Mouse (Mus musculus) layer of hippocampus, adult 2 months (tissue): ENCODE measurements around the gene Itga1. TPM values are rescaled to one million over a fixed set of nuclear protein-coding genes. Genes with fewer than 3 reads are reported as not detected.

Experiments
- DNase-seq, 2 experiments: peaks; one replicate each; pipeline ENCODE4 v3.0.0; 2022; ENCODE audit warnings: low spot score in 2 of 2
- H3K27ac ChIP-seq: fragments of 200-600 bp; 2 replicates; pipeline ENCODE4 v1.8.1; 2022
- H3K4me3 ChIP-seq: fragments of 200-600 bp; 2 replicates; pipeline ENCODE4 v1.8.1; 2022; ENCODE audit warnings: mild to moderate bottlenecking
- CTCF ChIP-seq: fragments of 200-600 bp; conservative IDR thresholded peaks from 2 replicates; pipeline ENCODE4 v1.8.1; 2022; ENCODE audit warnings: antibody characterized with exemption, mild to moderate bottlenecking, moderate library complexity
- total RNA-seq, 2 experiments: library from RNA; stranded (reverse); gene quantifications; 2 replicates each; pipeline ENCODE4 v1.2.3; 2021

Itga1 gene
- total RNA-seq, 2 experiments from 2014 or later, result 5.3 to 7.1 TPM

- no peak for TF ChIP-seq CTCF
- DNase-seq, result no peak
- H3K27ac ChIP-seq, result no peak overlapping the region
Observed at GRCm38 (mm10) chr13:115118756-115119155, 17.0 kb upstream of the Itga1 start.

GRCm38 (mm10) chr13:115118195-115118594 is 16.4 kb upstream of the Itga1 start:
- no peak for DNase-seq
- TF ChIP-seq CTCF, result no peak
- H3K27ac ChIP-seq, result no peak overlapping the region
- no peak overlapping the region for H3K4me3 ChIP-seq

More at GRCm38 (mm10) chr13:115118756-115119155, 17.0 kb upstream of the Itga1 start:
- H3K4me3 ChIP-seq, result no peak overlapping the region

GRCm38 (mm10) chr13:115116930-115117621 is 15.3 kb upstream of the Itga1 start:
- DNase-seq, result no peak
- Histone ChIP-seq H3K4me3 (no peak overlapping the region), H3K27ac (no peak overlapping the region)
- TF ChIP-seq CTCF, result no peak

DNA sequence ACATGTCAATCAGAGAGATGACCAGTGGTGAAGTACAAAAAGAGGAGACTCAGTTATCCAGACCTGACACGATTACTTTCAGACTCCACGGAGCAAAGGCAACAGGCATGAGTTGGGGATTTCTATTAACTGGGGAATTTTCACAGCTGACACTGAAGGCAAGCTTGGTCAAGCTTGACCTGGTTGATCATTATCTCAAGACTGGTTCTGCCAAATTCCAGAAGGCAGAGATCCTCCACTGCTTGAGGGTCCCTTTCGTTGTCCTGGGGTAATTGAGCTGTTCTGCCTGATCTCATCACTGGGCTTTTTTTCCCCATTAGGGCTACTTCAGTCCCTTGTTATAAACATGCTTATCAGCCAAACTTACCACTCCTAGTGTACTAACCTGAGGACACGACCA is 7.9 kb upstream of the Itga1 start:
- no peak for DNase-seq
- TF ChIP-seq CTCF, result no peak
- H3K4me3 ChIP-seq, result no peak overlapping the region
- H3K27ac ChIP-seq, result no peak overlapping the region

DNA sequence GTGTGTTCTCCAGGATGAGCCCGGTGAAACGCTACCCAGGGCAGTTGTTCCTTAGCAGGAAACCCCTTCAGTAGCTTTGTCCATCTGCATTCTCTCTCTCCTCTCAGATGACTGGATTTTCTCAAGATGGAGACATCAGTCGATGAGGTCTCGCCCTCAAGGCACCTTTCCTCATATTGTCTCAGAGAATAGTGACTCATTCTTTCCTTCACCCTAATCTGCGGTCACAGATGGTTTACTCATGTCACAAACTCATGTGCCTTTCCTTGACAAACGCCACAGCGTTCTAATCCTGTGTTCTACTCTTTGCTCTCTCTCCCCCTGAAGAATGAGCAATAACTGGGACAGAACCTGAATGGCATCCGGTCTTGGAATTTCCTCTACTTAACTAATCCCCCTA is 5.7 kb upstream of the Itga1 start:
- H3K27ac ChIP-seq, result no peak overlapping the region
- no peak for DNase-seq
- no peak for TF ChIP-seq CTCF
- no peak overlapping the region for H3K4me3 ChIP-seq

GRCm38 (mm10) chr13:115106183-115106582 is 4.4 kb upstream of the Itga1 start:
- H3K27ac ChIP-seq, result no peak overlapping the region
- DNase-seq, result no peak
- TF ChIP-seq CTCF, result no peak
- H3K4me3 ChIP-seq, result no peak overlapping the region

DNA sequence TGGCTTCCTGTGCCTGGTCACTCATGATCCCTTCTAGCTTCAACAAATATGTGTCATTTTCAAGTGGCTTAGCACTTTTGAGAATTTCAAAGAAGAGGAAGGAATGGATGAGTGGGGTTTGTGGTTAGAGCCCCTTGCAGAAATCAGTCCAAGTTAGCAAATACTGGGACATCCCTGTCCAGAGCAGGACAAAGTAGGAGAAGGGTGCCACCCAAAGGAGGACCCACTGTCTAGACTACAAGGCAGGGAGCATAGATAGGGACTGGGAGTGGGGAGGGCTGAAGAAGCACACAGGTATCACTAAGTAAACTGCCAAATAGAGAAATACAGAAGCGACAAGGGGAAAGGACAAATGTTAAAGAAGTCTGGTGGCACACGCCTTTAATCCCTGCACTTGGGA is 990 bp upstream of the Itga1 start:
- H3K4me3 ChIP-seq, result no peak overlapping the region
- DNase-seq, result no peak
- no peak overlapping the region for H3K27ac ChIP-seq
- TF ChIP-seq CTCF, result no peak

DNA sequence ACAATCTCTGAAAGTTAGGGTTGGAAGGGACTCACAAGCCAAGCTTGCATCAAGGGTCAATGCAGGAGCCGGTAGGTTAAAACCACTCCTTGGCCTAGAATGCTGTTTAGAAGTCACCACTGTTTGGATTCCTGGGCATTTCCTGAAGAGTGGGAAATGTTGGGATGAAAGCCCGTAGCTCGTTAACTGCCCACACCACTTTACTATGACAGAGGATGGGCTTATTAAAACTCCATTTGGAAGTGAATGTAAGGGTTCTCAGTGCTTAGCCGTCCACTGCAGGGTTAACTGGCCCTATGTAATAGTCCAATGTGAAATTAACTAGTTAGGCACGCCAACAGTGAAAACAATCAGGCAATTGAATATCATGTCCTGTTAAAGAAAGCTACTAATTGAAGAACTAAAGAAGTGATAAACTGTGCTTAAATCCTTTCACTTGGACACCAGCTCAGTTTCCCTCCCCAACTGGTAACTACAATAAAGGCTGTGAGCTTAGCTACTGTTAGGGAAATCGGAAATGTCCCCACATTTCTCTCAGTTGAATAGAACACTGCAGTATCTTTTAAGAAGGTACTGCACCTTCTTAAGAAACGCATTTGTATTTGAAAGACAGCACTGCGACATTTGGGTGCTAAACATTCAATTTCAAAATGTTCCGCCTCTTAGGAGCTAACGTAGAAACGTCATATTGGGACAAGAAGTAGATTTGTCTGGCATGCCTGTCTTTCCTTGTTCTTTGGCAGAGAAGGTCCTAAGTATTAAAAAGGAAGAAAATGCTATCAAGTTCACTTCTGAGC is 1.2 kb downstream of the Itga1 start:
- H3K27ac ChIP-seq, result peak overlapping the region; percentile 76
- peak overlapping the region; percentile 63 for H3K4me3 ChIP-seq
- no peak for TF ChIP-seq CTCF
- no peak for DNase-seq

GRCm38 (mm10) chr13:115099381-115099780 is 2.4 kb downstream of the Itga1 start:
- DNase-seq, result no peak
- TF ChIP-seq CTCF, result no peak
- Histone ChIP-seq H3K4me3 (peak overlapping the region; percentile 63; the same call in 1 of the 2 replicates), H3K27ac (no peak overlapping the region)

- no peak for DNase-seq
- Histone ChIP-seq H3K4me3 (no peak overlapping the region), H3K27ac (no peak overlapping the region)
- TF ChIP-seq CTCF, result no peak
Observed at GRCm38 (mm10) chr13:115098227-115098626, 3.5 kb downstream of the Itga1 start.

DNA sequence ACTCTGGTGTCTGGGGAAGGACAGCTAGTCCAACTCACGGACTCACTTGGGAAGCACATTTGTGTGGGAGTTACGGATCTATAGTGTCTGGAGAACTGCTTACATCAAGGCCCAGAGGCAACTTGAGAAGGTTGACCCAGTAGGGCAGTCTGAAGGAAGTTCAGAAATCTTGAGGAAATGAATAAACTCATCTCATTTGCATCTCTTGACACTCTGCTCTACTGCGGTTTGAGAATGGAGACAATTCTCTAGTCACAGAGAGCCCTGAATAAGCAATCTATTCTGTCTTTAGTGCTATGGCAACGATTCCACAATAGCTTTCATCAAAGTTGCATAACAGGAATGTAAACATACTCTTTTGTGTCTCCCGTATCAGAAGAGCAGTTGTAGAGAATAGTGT is 4.8 kb downstream of the Itga1 start:
- no peak for TF ChIP-seq CTCF
- H3K27ac ChIP-seq, result no peak overlapping the region
- H3K4me3 ChIP-seq, result no peak overlapping the region
- DNase-seq, result no peak

DNA sequence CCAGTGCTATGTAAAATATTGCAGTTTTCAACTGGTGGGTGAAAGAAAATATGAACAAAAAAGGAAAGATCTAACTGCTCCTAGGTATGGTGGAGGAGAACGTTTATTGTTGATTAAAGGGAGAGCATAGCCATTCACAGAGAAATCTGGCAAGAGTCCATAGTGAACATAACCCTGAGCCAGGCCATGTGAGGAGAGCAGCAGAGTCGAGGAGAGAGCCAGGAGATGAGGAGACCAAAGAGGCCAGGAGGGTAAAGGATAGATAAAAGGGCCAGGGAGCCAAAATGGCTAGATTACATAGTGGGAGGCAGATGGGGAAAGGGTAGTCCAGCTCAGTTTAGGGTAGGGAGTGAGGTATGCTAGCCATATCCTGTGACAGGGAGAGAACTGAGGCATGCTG is 5.5 kb downstream of the Itga1 start:
- TF ChIP-seq CTCF, result no peak
- H3K4me3 ChIP-seq, result no peak overlapping the region
- DNase-seq, result no peak

GRCm38 (mm10) chr13:115095392-115095791 is 6.4 kb downstream of the Itga1 start:
- DNase-seq, result no peak
- peak; percentile 36 for TF ChIP-seq CTCF
- Histone ChIP-seq H3K4me3 (no peak overlapping the region), H3K27ac (no peak overlapping the region)

More for the DNA sequence above, 5.5 kb downstream of the Itga1 start:
- no peak overlapping the region for H3K27ac ChIP-seq

DNA sequence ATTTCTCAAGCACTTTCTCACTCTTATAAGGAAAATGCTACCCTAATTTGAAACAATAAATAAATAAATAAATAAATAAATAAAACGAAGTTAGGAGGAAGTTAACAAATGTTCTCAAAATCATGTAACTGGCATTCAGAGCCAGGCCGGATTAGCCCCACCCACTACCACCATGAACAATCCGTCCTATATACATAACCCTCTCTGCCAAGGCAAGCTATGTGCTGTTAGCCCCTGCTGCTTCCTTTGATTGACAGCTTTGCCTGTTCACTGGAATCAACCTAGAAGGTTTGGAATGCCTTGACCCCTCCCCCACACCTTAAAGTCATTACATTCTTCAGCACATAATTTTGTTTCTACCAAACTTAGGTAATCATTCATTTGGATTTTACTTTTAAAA is 10.3 kb downstream of the Itga1 start:
- DNase-seq, result no peak
- TF ChIP-seq CTCF, result no peak
- H3K4me3 ChIP-seq, result no peak overlapping the region
- no peak overlapping the region for H3K27ac ChIP-seq
